Mouse (Mus musculus) limb, embryonic 15.5 days (tissue): ENCODE results near the gene Hax1. TPM values are rescaled to one million over a fixed set of nuclear protein-coding genes. Genes with fewer than 3 reads are reported as not detected.

Experiments
- ATAC-seq: fragments of 200-750 bp; cut with Nextera tagmentation; 2 replicates; pipeline ENCODE4 v1.8.0; 2017; ENCODE audit warnings: low read depth, moderate TSS enrichment; ENCODE audit not compliant: insufficient number of reproducible peaks, low FRiP score, low TSS enrichment
- H3K27ac ChIP-seq: fragments of 300-500 bp; sonication (generic); 2 replicates; pipeline ENCODE4 v1.5.1; 2015; ENCODE audit warnings: moderate library complexity, mild to moderate bottlenecking, inconsistent platforms
- H3K27me3 ChIP-seq: fragments of 300-500 bp; sonication (generic); 2 replicates; pipeline ENCODE4 v1.6.1; 2015; ENCODE audit warnings: inconsistent platforms
- H3K36me3 ChIP-seq: fragments of 300-500 bp; sonication (generic); 2 replicates; pipeline ENCODE4 v1.6.1; 2015; ENCODE audit warnings: inconsistent platforms
- H3K4me1 ChIP-seq: fragments of 300-500 bp; sonication (generic); 2 replicates; pipeline ENCODE4 v1.6.1; 2015; ENCODE audit warnings: inconsistent platforms
- H3K4me2 ChIP-seq: fragments of 300-500 bp; sonication (generic); 2 replicates; pipeline ENCODE4 v1.6.1; 2015; ENCODE audit warnings: mild to moderate bottlenecking, inconsistent platforms
- H3K4me3 ChIP-seq: fragments of 300-500 bp; sonication (generic); 2 replicates; pipeline ENCODE4 v1.5.1; 2015; ENCODE audit warnings: mild to moderate bottlenecking, inconsistent platforms
- H3K9ac ChIP-seq: fragments of 300-500 bp; sonication (generic); 2 replicates; pipeline ENCODE4 v1.6.1; 2015; ENCODE audit warnings: inconsistent platforms
- H3K9me3 ChIP-seq: fragments of 300-500 bp; sonication (generic); 2 replicates; pipeline ENCODE4 v1.6.1; 2016; ENCODE audit warnings: inconsistent platforms
- WGBS: fragments of 180-500 bp; shearing (Covaris S2); methylation state at CpG from one replicate; pipeline ENCODE4 v1.1.7; 2015; 5-methylcytosine and 5-hydroxymethylcytosine counted together
- polyA plus RNA-seq: library from polyadenylated mRNA; unstranded; fragments of >200 nt; fragmentation: Nextera tagmentation; extraction: Ambion mirVana; gene quantifications from 2 replicates; pipeline ENCODE4 v1.2.1, GENCODE M21; 2015

Gene Hax1
- 143 and 146 TPM in 2 replicates for polyA plus RNA-seq

GRCm38 (mm10) chr3:89998612-89999054 lies at the start of gene Hax1:
Gene Hax1, minus strand, starts transcription at chr3:89998780.
- Histone ChIP-seq H3K9me3 (no peaks in the 10 kb centered on the region), H3K36me3 (peaks cover 44% of the 10 kb centered on the region), H3K27ac (peak within 1 kb of the TSS; percentile 98), H3K4me1 (peaks cover 21% of the 10 kb centered on the region), H3K27me3 (no peaks in the 10 kb centered on the region), H3K4me3 (peak within 1 kb of the TSS; percentile 64), H3K9ac (peak within 1 kb of the TSS; percentile 68), H3K4me2 (peak within 1 kb of the TSS; percentile 81)
- ATAC-seq, result peak; percentile 89
- under 1% methylated on average over 26 of the region's 26 CpGs for WGBS

- 100% methylated on average over 1 of the region's 1 CpGs for WGBS
- H3K9ac ChIP-seq, result no peak overlapping the region
- H3K36me3 ChIP-seq, result peaks cover 72% of the 10 kb centered on the region
- H3K4me2 ChIP-seq, result no peak overlapping the region
- no peaks in the 10 kb centered on the region for H3K9me3 ChIP-seq
- H3K27me3 ChIP-seq, result no peaks in the 10 kb centered on the region
- no peak overlapping the region for H3K4me3 ChIP-seq
- no peaks in the 10 kb centered on the region for H3K4me1 ChIP-seq
- H3K27ac ChIP-seq, result no peak overlapping the region
- no peak for ATAC-seq
Observed at GRCm38 (mm10) chr3:90036263-90036662, 37.7 kb upstream of the Hax1 start.

- no peaks in the 10 kb centered on the region for H3K27me3 ChIP-seq
Observed at GRCm38 (mm10) chr3:90034653-90035052, 36.1 kb upstream of the Hax1 start.

GRCm38 (mm10) chr3:90016626-90017025 lies 18.0 kb upstream of the Hax1 start:
- Histone ChIP-seq H3K27me3 (no peaks in the 10 kb centered on the region), H3K4me3 (no peak overlapping the region), H3K9ac (no peak overlapping the region), H3K36me3 (peaks cover 95% of the 10 kb centered on the region), H3K9me3 (no peaks in the 10 kb centered on the region), H3K4me2 (no peak overlapping the region), H3K27ac (no peak overlapping the region), H3K4me1 (no peaks in the 10 kb centered on the region)
- 92% methylated on average over 4 of the region's 4 CpGs for WGBS
- ATAC-seq, result no peak

More at GRCm38 (mm10) chr3:90034653-90035052, 36.1 kb upstream of the Hax1 start:
- Histone ChIP-seq H3K4me2 (no peak overlapping the region), H3K4me3 (no peak overlapping the region), H3K9me3 (no peaks in the 10 kb centered on the region), H3K36me3 (peaks cover 72% of the 10 kb centered on the region), H3K4me1 (no peaks in the 10 kb centered on the region), H3K27ac (no peak overlapping the region), H3K9ac (no peak overlapping the region)
- no peak for ATAC-seq
- WGBS, result 89% methylated on average over 2 of the region's 2 CpGs

- Histone ChIP-seq H3K27me3 (no peaks in the 10 kb centered on the region), H3K4me3 (no peak overlapping the region), H3K36me3 (peaks cover 92% of the 10 kb centered on the region), H3K9me3 (no peaks in the 10 kb centered on the region), H3K4me1 (no peaks in the 10 kb centered on the region), H3K27ac (no peak overlapping the region), H3K9ac (no peak overlapping the region), H3K4me2 (no peak overlapping the region)
- ATAC-seq, result no peak
- 76% methylated on average over 2 of the region's 2 CpGs for WGBS
Observed at GRCm38 (mm10) chr3:90010291-90010690, 11.7 kb upstream of the Hax1 start.

GRCm38 (mm10) chr3:90004091-90004796 lies 5.7 kb upstream of the Hax1 start:
- WGBS, result 45% methylated on average over 3 of the region's 3 CpGs
- H3K9me3 ChIP-seq, result no peaks in the 10 kb centered on the region
- no peak overlapping the region for H3K27ac ChIP-seq
- H3K4me2 ChIP-seq, result no peak overlapping the region
- H3K27me3 ChIP-seq, result no peaks in the 10 kb centered on the region
- H3K36me3 ChIP-seq, result peaks cover 74% of the 10 kb centered on the region
- H3K4me3 ChIP-seq, result no peak overlapping the region
- no peak overlapping the region for H3K9ac ChIP-seq
- ATAC-seq, result no peak
- peaks cover 8% of the 10 kb centered on the region for H3K4me1 ChIP-seq

GRCm38 (mm10) chr3:89999830-90000229 lies 1.2 kb upstream of the Hax1 start:
- no peak overlapping the region for H3K4me3 ChIP-seq
- H3K27ac ChIP-seq, result peak overlapping the region; percentile 98
- peak overlapping the region; percentile 81 for H3K4me2 ChIP-seq
- peaks cover 43% of the 10 kb centered on the region for H3K36me3 ChIP-seq
- no peak for ATAC-seq
- H3K9ac ChIP-seq, result no peak overlapping the region
- no peaks in the 10 kb centered on the region for H3K9me3 ChIP-seq
- H3K27me3 ChIP-seq, result no peaks in the 10 kb centered on the region
- WGBS, result 71% methylated on average over 4 of the region's 4 CpGs
- peaks cover 21% of the 10 kb centered on the region for H3K4me1 ChIP-seq

- H3K27ac ChIP-seq, result peak overlapping the region; percentile 98
- peaks cover 42% of the 10 kb centered on the region for H3K36me3 ChIP-seq
- WGBS, result 7% methylated on average over 8 of the region's 8 CpGs
Observed at GRCm38 (mm10) chr3:89999090-89999489, 510 bp upstream of the Hax1 start.

GRCm38 (mm10) chr3:89997791-89998495 lies 637 bp downstream of the Hax1 start:
- H3K4me1 ChIP-seq, result peaks cover 21% of the 10 kb centered on the region
- H3K27me3 ChIP-seq, result no peaks in the 10 kb centered on the region
- H3K36me3 ChIP-seq, result peaks cover 41% of the 10 kb centered on the region
- peak overlapping the region; percentile 68 for H3K9ac ChIP-seq
- no peaks in the 10 kb centered on the region for H3K9me3 ChIP-seq
- H3K4me3 ChIP-seq, result peak overlapping the region; percentile 64
- H3K27ac ChIP-seq, result peak overlapping the region; percentile 98
- H3K4me2 ChIP-seq, result peak overlapping the region; percentile 81
- peak; percentile 35; the same call in 1 of the 2 replicates for ATAC-seq
- 2% methylated on average over 23 of the region's 23 CpGs for WGBS

More at GRCm38 (mm10) chr3:89999090-89999489, 510 bp upstream of the Hax1 start:
- Histone ChIP-seq H3K4me3 (peak overlapping the region; percentile 64), H3K4me2 (peak overlapping the region; percentile 81), H3K9ac (peak overlapping the region; percentile 68), H3K4me1 (peaks cover 21% of the 10 kb centered on the region), H3K27me3 (no peaks in the 10 kb centered on the region), H3K9me3 (no peaks in the 10 kb centered on the region)
- ATAC-seq, result peak; percentile 59

GRCm38 (mm10) chr3:89994807-89995515 lies 3.6 kb downstream of the Hax1 start:
- Histone ChIP-seq H3K9me3 (no peaks in the 10 kb centered on the region), H3K4me3 (no peak overlapping the region), H3K4me1 (peaks cover 20% of the 10 kb centered on the region), H3K27me3 (no peaks in the 10 kb centered on the region), H3K36me3 (peaks cover 22% of the 10 kb centered on the region), H3K27ac (no peak overlapping the region), H3K9ac (no peak overlapping the region), H3K4me2 (no peak overlapping the region)
- ATAC-seq, result no peak
- WGBS, result 85% methylated on average over 5 of the region's 5 CpGs

- Histone ChIP-seq H3K27me3 (no peaks in the 10 kb centered on the region), H3K9ac (no peak overlapping the region), H3K36me3 (0 out of 2 replicates have a peak, but pooled peaks cover 3% of the 10 kb centered on the region), H3K4me2 (no peak overlapping the region), H3K9me3 (no peaks in the 10 kb centered on the region), H3K27ac (no peak overlapping the region), H3K4me1 (no peaks in the 10 kb centered on the region), H3K4me3 (no peak overlapping the region)
- ATAC-seq, result no peak
- 85% methylated on average over 4 of the region's 4 CpGs for WGBS
Observed at GRCm38 (mm10) chr3:89987822-89988221, 10.8 kb downstream of the Hax1 start.
